Mouse (Mus musculus): ENCODE measurements at regions not wholly inside any gene's neighbourhood (a gene's known extent, or its start where the extent isn't known, plus 50 kb on each side); places are given as distances from the start of the nearest gene placed in this dataset.

DNA sequence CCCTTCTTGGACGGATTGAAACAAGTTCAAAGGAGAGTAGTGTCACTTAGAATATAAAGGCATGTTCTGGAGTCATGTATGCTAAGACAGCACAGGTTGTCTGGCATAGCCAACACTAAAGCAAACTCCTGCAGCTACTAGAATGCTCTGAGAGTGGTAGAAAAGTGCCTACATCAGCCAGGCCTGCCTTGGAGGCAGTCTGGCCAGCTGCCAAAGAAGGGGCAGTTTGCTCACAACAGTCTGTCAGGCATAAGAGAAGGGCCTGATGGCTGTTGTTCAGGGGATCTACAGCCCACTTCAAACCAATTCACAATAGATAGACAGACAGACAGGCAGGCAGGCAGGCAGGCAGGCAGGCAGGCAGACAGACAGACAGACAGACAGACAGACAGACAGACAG lies 136.5 kb upstream of the Dap start:
- Histone ChIP-seq H3K9me3 (peaks cover 6% of the 10 kb centered on the region; the same call in 1 of the 2 replicates), H3K27me3 (no peaks in the 10 kb centered on the region), H3K27ac (no peak overlapping the region), H3K4me1 (replicated peaks) (no peaks in the 10 kb centered on the region), H3K4me2 (replicated peaks) (no peak overlapping the region), H3K36me3 (no peaks in the 10 kb centered on the region), H3K4me3 (replicated peaks) (no peak overlapping the region), H3K9ac (replicated peaks) (no peak overlapping the region)
- ATAC-seq: no peak
- WGBS: 87% methylated on average over 1 of the region's 1 CpGs

DNA sequence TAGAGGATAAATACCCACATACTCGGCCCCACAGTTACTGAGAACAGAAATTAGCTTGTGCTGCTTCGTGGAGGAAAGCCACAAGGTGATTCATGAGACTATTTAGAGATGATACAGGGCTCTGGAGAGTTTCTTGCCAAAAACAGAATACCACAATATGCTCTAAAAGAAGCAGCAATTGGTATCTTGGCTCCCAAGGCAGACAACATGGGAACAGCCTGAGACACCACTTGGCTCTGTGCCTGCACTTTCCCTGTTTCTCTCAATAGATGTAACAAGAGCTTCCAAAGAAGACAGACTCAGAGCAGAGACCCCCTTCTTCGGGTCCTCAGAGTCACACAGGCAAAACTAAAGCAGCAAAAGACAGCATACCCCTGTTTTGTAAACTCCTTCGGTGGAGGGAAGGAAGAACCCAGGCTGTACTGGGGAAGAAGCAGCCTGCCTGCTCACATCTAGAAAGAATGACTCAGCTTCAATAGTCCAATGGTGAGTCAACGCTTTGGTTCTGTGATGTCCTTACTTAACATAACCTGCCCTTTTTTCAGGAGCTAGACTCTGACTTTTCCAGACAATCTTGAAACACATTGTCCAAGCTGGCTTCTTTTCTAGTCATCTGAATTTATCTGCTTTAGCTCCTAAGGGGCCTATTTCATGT lies 132.1 kb upstream of the Dap start:
- ATAC-seq: no peak
- Histone ChIP-seq H3K4me3 (replicated peaks) (no peak overlapping the region), H3K27ac (no peak overlapping the region), H3K9ac (replicated peaks) (no peak overlapping the region), H3K27me3 (no peaks in the 10 kb centered on the region), H3K4me2 (replicated peaks) (no peak overlapping the region), H3K36me3 (no peaks in the 10 kb centered on the region), H3K9me3 (no peaks in the 10 kb centered on the region), H3K4me1 (replicated peaks) (no peaks in the 10 kb centered on the region)
- 84% methylated on average over 5 of the region's 5 CpGs for whole genome bisulfite sequencing

DNA sequence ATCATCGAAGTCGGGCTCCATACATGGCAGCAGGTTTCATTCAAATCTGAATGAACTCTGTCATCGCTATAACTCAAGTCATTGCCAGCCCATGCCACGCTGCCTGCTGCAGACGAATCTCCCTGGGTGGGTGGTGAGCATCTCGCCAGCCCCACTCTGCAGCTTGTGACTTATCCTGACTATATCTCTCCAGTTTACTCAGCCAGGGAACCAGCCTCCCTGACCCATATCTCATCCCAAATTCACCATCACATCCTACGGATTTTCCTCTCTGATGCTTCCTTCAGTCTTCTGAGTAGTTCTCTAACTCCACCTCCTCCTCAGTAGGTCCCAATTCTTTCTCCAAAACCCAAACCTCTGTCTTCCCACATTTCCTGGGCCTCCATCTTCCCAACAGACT lies 127.9 kb upstream of the Dap start:
- 93% methylated on average over 7 of the region's 7 CpGs for WGBS

DNA sequence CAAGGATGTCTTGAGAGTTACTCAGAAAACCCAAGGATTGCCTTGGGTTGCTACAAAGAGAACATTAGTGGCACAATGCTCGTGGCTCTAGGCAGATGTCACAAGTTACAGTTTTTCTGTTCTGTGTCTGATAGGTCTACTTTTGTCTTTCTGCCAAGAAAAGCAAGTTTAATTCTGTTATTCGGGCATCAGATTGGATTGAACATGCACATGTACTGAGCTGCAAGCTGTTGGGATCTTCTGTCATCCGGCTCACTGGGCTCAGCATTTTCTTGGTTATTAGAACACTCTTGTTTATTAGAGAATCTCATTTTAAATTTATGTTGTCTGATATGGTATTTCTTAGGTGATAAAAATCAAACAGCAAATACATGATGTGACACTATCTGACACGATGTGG lies 126.8 kb upstream of the Dap start:
- Histone ChIP-seq H3K27ac (no peak overlapping the region), H3K4me2 (replicated peaks) (no peak overlapping the region), H3K36me3 (no peaks in the 10 kb centered on the region), H3K4me1 (replicated peaks) (no peaks in the 10 kb centered on the region), H3K27me3 (no peaks in the 10 kb centered on the region), H3K9me3 (no peaks in the 10 kb centered on the region), H3K4me3 (replicated peaks) (no peak overlapping the region), H3K9ac (replicated peaks) (no peak overlapping the region)
- 78% methylated on average over 4 of the region's 4 CpGs for whole genome bisulfite sequencing
- no peak for ATAC-seq

More for the DNA sequence above, 127.9 kb upstream of the Dap start:
- Histone ChIP-seq H3K4me2 (replicated peaks) (no peak overlapping the region), H3K36me3 (no peaks in the 10 kb centered on the region), H3K4me1 (replicated peaks) (no peaks in the 10 kb centered on the region), H3K9ac (replicated peaks) (no peak overlapping the region), H3K27ac (no peak overlapping the region), H3K4me3 (replicated peaks) (no peak overlapping the region), H3K27me3 (no peaks in the 10 kb centered on the region), H3K9me3 (no peaks in the 10 kb centered on the region)
- ATAC-seq: no peak

- no peaks in the 10 kb centered on the region for H3K27me3 ChIP-seq
- no peak overlapping the region for H3K4me2 ChIP-seq (replicated peaks)
- no peak overlapping the region for H3K27ac ChIP-seq
- H3K9ac ChIP-seq (replicated peaks): no peak overlapping the region
- H3K4me3 ChIP-seq (replicated peaks): no peak overlapping the region
- 78% methylated on average over 4 of the region's 4 CpGs for WGBS
- H3K4me1 ChIP-seq (replicated peaks): no peaks in the 10 kb centered on the region
- no peaks in the 10 kb centered on the region for H3K9me3 ChIP-seq
- H3K36me3 ChIP-seq: no peaks in the 10 kb centered on the region
- no peak for ATAC-seq
Observed at GRCm38 (mm10) chr15:31104743-31105142, 119.4 kb upstream of the Dap start.

DNA sequence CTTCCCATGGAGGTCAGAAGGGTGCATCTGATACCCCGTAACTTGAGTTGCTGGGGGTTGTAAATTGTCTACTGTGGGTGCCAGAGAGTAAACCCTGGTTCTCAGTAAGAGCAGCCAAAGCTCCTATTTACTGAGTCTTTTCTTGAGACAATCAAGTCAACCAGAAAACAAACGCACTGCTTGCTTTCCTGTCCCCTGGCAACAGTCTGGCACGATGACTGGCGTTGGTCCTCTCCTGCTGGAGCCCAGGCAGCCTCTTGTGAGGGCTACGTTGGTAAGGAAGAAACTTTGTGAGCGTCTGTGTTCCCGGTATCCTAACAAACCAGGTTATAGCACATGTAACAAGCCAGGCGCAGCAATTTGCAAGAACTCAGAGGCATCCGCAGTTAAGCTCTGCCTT lies 117.2 kb upstream of the Dap start:
- 84% methylated on average over 9 of the region's 9 CpGs for WGBS

GRCm38 (mm10) chr15:31113216-31113615 lies 110.9 kb upstream of the Dap start:
- H3K4me3 ChIP-seq (replicated peaks): no peak overlapping the region
- no peak for ATAC-seq
- no peaks in the 10 kb centered on the region for H3K36me3 ChIP-seq
- no peaks in the 10 kb centered on the region for H3K4me1 ChIP-seq (replicated peaks)
- H3K9me3 ChIP-seq: no peaks in the 10 kb centered on the region
- 79% methylated on average over 1 of the region's 1 CpGs for WGBS
- no peaks in the 10 kb centered on the region for H3K27me3 ChIP-seq
- no peak overlapping the region for H3K4me2 ChIP-seq (replicated peaks)
- H3K27ac ChIP-seq: no peak overlapping the region
- H3K9ac ChIP-seq (replicated peaks): no peak overlapping the region

More for the DNA sequence above, 117.2 kb upstream of the Dap start:
- Histone ChIP-seq H3K9ac (replicated peaks) (no peak overlapping the region), H3K27me3 (no peaks in the 10 kb centered on the region), H3K4me3 (replicated peaks) (no peak overlapping the region), H3K4me2 (replicated peaks) (no peak overlapping the region), H3K4me1 (replicated peaks) (no peaks in the 10 kb centered on the region), H3K9me3 (no peaks in the 10 kb centered on the region), H3K27ac (no peak overlapping the region), H3K36me3 (no peaks in the 10 kb centered on the region)
- ATAC-seq: no peak

DNA sequence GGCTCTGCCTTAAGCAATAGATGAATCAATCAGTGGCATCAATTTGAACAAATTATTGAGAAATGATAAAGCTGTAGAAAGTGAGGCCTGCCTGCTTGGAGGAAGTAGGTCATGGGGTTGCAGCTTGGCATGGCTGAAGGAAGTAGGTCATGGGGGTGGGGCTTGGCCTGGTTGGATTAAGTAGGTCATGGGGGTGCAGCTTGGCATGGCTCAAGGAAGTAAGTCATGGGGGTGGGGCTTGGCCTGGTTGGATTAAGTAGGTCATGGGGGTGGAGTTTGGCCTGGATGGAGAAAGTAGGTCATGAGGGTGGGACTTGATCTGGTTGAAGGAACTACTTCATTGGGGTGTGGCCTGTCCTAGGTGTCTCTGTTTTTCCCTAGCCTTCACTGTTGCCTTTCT lies 106.8 kb upstream of the Dap start:
- Histone ChIP-seq H3K27me3 (no peaks in the 10 kb centered on the region), H3K9ac (replicated peaks) (no peak overlapping the region), H3K4me3 (replicated peaks) (no peak overlapping the region), H3K4me1 (replicated peaks) (no peaks in the 10 kb centered on the region), H3K9me3 (no peaks in the 10 kb centered on the region), H3K27ac (no peak overlapping the region), H3K36me3 (no peaks in the 10 kb centered on the region), H3K4me2 (replicated peaks) (no peak overlapping the region)
- ATAC-seq: no peak

- Histone ChIP-seq H3K9me3 (no peaks in the 10 kb centered on the region), H3K9ac (replicated peaks) (no peak overlapping the region), H3K27ac (no peak overlapping the region), H3K4me2 (replicated peaks) (no peak overlapping the region), H3K4me1 (replicated peaks) (no peaks in the 10 kb centered on the region), H3K27me3 (no peaks in the 10 kb centered on the region), H3K36me3 (no peaks in the 10 kb centered on the region), H3K4me3 (replicated peaks) (no peak overlapping the region)
- 55% methylated on average over 6 of the region's 6 CpGs for WGBS
- ATAC-seq: no peak
Observed at GRCm38 (mm10) chr15:31120147-31120546, 104.0 kb upstream of the Dap start.

DNA sequence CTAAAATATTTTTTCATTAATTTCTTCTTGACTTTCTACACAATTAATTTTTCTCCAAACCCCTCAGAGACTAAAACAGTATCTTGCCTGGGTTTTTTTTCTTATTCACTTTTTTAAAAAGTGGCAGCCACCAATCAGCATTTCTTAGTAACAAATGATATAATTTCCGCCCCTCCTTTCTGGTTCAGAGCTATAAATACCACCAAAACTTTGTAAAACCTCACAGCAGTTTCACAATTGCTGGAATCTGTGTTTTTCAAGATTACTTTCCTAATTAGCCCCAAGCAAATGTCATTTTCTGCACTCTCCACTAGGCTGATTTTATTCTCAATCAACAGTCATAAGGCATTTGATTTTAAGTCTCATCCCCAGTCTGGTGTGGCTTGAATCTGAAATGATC lies 98.3 kb upstream of the Dap start:
- Histone ChIP-seq H3K4me1 (replicated peaks) (no peaks in the 10 kb centered on the region), H3K27ac (no peak overlapping the region), H3K27me3 (no peaks in the 10 kb centered on the region), H3K9ac (replicated peaks) (no peak overlapping the region), H3K9me3 (no peaks in the 10 kb centered on the region), H3K4me3 (replicated peaks) (no peak overlapping the region), H3K4me2 (replicated peaks) (no peak overlapping the region), H3K36me3 (no peaks in the 10 kb centered on the region)
- 97% methylated on average over 1 of the region's 1 CpGs for WGBS
- ATAC-seq: no peak

- H3K9ac ChIP-seq (replicated peaks): no peak overlapping the region
- no peak for ATAC-seq
- no peak overlapping the region for H3K4me2 ChIP-seq (replicated peaks)
- H3K4me3 ChIP-seq (replicated peaks): no peak overlapping the region
- H3K9me3 ChIP-seq: no peaks in the 10 kb centered on the region
- H3K27ac ChIP-seq: no peak overlapping the region
- no peaks in the 10 kb centered on the region for H3K4me1 ChIP-seq (replicated peaks)
- WGBS: 21% methylated on average over 3 of the region's 3 CpGs
- H3K36me3 ChIP-seq: no peaks in the 10 kb centered on the region
- no peaks in the 10 kb centered on the region for H3K27me3 ChIP-seq
Observed at GRCm38 (mm10) chr15:31126999-31127398, 97.1 kb upstream of the Dap start.

- no peak for ATAC-seq
- Histone ChIP-seq H3K4me1 (replicated peaks) (no peaks in the 10 kb centered on the region), H3K36me3 (no peaks in the 10 kb centered on the region), H3K27me3 (no peaks in the 10 kb centered on the region), H3K4me3 (replicated peaks) (no peak overlapping the region), H3K9ac (replicated peaks) (no peak overlapping the region), H3K27ac (no peak overlapping the region), H3K9me3 (no peaks in the 10 kb centered on the region), H3K4me2 (replicated peaks) (no peak overlapping the region)
- WGBS: 40% methylated on average over 7 of the region's 7 CpGs
Observed at GRCm38 (mm10) chr15:31134891-31135290, 89.2 kb upstream of the Dap start.

DNA sequence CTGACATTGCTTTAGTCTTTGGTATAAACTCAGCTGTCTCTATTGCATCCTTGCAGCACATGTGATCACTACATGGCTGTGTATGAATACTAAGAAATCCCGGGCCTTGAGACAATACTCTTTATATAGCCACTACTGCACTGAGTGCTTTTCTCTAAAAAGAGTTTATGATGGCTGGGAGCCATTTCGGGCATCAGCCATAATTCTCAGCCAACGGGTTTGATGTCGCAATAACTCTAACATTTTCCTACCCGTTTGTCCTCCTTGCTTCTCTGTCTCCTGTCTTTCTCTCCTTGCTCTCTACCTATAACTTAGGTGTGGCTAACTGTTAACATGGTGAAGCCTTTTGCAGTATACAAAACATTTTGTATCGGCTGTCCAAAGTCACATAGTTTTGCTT lies 85.5 kb upstream of the Dap start:
- WGBS: 95% methylated on average over 6 of the region's 6 CpGs
- no peaks in the 10 kb centered on the region for H3K36me3 ChIP-seq

More for the DNA sequence above, 85.5 kb upstream of the Dap start:
- Histone ChIP-seq H3K4me3 (replicated peaks) (no peak overlapping the region), H3K4me2 (replicated peaks) (no peak overlapping the region), H3K27ac (no peak overlapping the region), H3K9ac (replicated peaks) (no peak overlapping the region), H3K9me3 (no peaks in the 10 kb centered on the region), H3K4me1 (replicated peaks) (no peaks in the 10 kb centered on the region), H3K27me3 (no peaks in the 10 kb centered on the region)
- no peak for ATAC-seq

All from midbrain, embryonic 13.5 days (tissue).